Mouse (Mus musculus) Patski (cell line): ENCODE data around the gene Asprv1. TPM values are rescaled to one million over a fixed set of nuclear protein-coding genes. Genes with fewer than 3 reads are reported as not detected.

Experiments
- ATAC-seq: fragments of 100-300 bp; one replicate; pipeline ENCODE4 v1.8.0; 2021
- CTCF ChIA-PET: fragments of 350-600 bp; sonication (Branson Sonifier 250); formaldehyde crosslinking; loops from one replicate; lab custom pipeline; 2022; ENCODE audit warnings: inconsistent platforms; lab: Charles Lee
- POLR2A ChIA-PET: fragments of 350-600 bp; sonication (Branson Sonifier 250); formaldehyde crosslinking; loops from one replicate; lab custom pipeline; 2022; ENCODE audit warnings: antibody characterized with exemption, inconsistent platforms; lab: Charles Lee
- DNase-seq: peaks from one replicate; pipeline ENCODE4 v3.0.0-alpha.2; 2011; ENCODE audit warnings: low read depth, low spot score
- H3K27me3 ChIP-seq: fragments of 371-371 bp; one replicate; pipeline ENCODE4 v1.5.1; 2021
- CTCF ChIP-seq: fragments of 100-300 bp; IDR thresholded peaks from one replicate; pipeline ENCODE4 v1.5.1; 2021
- in situ Hi-C: fragments of 300-500 bp; cut with MboI; formaldehyde crosslinking; loops from 3 replicates; pipeline ENCODE4 v1.11.1; 2018; ENCODE audit warnings: low pct_unique_long_range_greater_than_20kb, mixed read lengths
- polyA plus RNA-seq: library from polyadenylated mRNA; unstranded; gene quantifications from one replicate; pipeline ENCODE4 v1.2.3, GENCODE M21; 2021

The Asprv1 gene
- polyA plus RNA-seq, 1 experiment from 2014 or later = not detected

DNA sequence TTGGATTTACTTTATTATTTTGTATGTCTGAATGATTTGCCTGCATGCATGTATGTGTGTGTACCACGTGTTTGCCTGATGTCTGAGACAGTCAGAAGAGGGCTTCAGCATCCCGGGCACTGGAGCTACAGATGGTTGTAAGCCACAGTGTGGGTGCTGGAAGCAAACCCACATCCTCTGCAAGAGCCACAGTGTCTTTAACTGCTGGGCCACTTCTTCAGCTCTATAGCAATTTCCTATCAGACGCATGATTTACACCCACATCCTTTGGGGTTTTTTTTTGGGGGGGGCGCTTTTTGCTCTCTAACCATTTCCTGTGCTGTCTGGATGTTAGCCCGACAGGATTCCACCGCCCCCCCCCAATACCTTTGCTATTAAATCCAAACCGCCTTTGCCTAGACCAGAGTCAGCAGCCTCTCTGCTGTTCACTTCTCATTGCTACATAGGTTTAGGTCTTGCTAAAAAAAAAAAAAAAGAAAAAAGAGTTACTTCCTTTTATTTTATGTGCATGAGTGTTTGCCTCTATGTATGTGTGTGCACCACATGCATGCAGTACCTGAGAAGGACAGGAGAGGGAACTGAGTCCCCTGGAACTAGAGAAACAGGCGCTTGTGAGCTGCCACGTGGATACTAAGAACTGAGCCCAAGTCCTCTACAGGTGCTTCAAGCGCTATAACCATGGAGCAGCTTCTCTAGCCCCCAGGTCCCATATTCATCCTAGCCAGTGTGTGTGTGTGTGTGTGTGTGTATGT lies 34.6 kb upstream of the Asprv1 start:
- ATAC-seq (no peak), DNase-seq (no peak)
- TF ChIP-seq CTCF = no peak
- ChIA-PET POLR2A (interaction anchor here (0.6 to 0.7 kb wide), 2 partner anchors 13 to 30 kb away, joined by 3 to 7 read pairs; no protein-coding TSS in a partner anchor), CTCF (no interaction called here)
- H3K27me3 ChIP-seq = no peaks in the 10 kb centered on the region
- in situ Hi-C loops = no loop called here

DNA sequence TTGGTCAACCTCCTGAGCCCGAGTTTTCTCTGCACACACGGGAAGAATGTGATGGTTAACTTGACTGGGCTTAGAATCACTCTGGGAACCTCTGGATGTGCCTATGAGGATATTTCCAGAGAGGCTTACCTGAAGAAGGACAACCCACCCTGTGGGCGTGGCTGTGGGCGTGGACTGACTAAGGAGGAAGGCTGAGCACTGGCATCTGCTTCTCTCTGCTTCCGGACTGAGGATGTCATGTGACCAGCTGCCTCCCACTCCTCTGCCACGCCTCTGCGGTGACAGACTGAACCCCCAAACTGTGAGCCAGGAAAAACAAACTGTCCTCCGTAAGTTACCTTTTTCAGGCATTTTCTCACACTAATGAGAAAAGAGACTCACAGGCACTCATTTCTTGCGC lies 33.3 kb upstream of the Asprv1 start:
- no peak for TF ChIP-seq CTCF
- ChIA-PET POLR2A (interaction anchor here (1.0 kb wide), 1 partner anchor 9 kb away, joined by 3 read pairs; no protein-coding TSS in a partner anchor), CTCF (no interaction called here)
- ATAC-seq (no peak), DNase-seq (no peak)
- in situ Hi-C loops = no loop called here
- H3K27me3 ChIP-seq = no peaks in the 10 kb centered on the region

DNA sequence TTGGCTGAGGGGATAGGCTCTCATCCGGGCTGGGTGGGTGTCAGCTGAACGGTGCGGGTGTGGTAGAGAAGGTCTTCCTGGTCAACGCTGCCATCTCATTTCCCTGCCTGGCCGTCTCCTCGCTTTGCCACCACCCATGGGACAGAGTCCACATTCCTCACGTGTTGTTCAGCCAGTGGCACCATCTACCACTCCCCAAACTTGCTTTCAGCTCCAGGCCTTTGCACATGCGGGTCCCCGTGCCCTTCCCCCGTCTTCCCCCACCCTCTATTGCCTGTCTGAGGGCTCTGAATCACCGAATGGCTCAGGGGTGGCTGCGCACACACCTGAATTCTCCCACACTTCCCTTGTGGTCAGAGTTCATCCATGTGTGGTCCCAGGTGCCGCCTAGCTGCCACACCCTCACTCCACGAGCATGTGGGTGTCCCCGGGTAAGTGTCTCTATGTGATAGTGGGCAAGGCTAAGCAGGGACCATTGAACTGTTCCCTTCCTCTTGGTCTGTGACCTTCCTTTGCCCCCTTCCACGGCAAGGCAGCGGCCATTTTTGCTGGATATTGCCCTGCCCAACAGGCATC lies 32.0 kb upstream of the Asprv1 start:
- no peaks in the 10 kb centered on the region for H3K27me3 ChIP-seq
- CTCF ChIA-PET = no interaction called here
- in situ Hi-C loops = no loop called here
- DNase-seq = no peak
- no peak for ATAC-seq
- POLR2A ChIA-PET = interaction anchor here (1.0 kb wide), 2 partner anchors 10 to 66 kb away, joined by 3 read pairs; no protein-coding TSS in a partner anchor
- no peak for TF ChIP-seq CTCF

DNA sequence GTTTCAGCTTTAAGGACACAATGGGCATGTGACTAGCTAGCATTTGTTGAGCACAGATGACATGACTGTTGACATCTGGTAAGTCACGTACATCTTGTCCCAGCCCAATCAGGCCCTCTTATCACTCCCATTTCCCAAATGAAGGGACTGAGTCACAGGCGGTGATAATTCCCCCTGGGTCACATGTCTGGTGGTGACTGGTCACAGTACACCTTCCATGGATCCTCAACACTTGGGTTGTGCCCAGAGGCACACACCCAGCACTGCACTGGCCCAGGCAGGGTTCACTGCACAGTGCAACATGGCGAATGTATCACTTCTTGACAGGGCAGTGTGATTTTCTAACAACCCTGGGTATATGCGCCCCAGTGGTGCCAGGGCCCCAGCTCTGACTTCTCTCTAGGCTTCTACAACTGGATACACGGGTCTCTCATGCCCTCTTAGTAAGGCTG lies 29.2 kb upstream of the Asprv1 start:
- H3K27me3 ChIP-seq = no peaks in the 10 kb centered on the region
- no peak for TF ChIP-seq CTCF
- ATAC-seq (no peak), DNase-seq (no peak)
- ChIA-PET CTCF (interaction anchor here (0.8 to 3.0 kb wide), 12 partner anchors 11 to 159 kb away, joined by 3 to 10 read pairs (median 4); no protein-coding TSS in a partner anchor), POLR2A (no interaction called here)
- in situ Hi-C loops = no loop called here

DNA sequence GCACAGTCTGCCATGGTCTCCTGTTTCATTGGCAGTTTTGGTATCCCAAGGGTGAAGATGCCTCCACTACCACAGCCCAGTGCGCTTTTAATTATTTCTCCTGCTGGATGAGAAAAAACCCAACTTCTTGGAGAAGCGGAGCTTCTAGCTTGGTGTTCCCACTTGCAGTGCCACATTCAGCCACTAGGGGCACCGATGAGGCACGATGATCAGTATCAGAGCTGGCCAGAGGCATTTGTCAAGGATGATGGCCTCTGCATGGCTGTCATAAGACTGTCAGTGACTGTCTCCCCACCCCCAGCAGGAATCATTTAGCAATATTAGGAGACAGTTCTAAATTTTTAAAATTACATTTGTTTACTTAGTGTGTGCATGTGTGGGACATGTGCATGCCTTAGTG lies 28.8 kb upstream of the Asprv1 start:
- H3K27me3 ChIP-seq = no peaks in the 10 kb centered on the region
- ChIA-PET CTCF (interaction anchor here (0.8 to 3.0 kb wide), 13 partner anchors 11 to 159 kb away, joined by 3 to 10 read pairs (median 3); no protein-coding TSS in a partner anchor), POLR2A (no interaction called here)
- ATAC-seq (no peak), DNase-seq (no peak)
- TF ChIP-seq CTCF = no peak
- in situ Hi-C loops = no loop called here

DNA sequence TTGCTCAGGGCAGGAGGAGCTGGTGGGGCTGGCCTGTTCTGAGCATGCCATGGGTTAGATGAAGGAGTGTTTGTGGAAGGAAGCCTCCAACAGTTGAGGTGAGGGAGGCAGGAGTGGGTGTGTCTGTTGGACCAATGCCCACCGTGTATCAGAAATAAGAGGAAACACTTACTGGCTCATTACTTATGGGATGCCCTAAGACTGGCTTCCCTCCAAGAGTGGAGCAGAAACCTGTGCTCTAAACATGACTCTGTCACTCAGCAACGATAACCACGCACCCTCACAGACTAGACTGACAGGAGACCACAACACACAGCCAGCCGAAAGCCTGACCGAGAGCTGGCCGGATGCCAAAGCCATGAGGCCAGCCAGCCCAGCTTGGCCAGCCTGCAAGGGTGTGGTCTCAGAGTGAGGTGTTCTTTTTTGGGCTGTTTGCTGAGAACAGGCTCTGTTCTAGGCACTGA lies 28.0 kb upstream of the Asprv1 start:
- POLR2A ChIA-PET = interaction anchor here (1.4 kb wide), 1 partner anchor 127 kb away, joined by 4 read pairs; no protein-coding TSS in a partner anchor
- no peak for TF ChIP-seq CTCF

DNA sequence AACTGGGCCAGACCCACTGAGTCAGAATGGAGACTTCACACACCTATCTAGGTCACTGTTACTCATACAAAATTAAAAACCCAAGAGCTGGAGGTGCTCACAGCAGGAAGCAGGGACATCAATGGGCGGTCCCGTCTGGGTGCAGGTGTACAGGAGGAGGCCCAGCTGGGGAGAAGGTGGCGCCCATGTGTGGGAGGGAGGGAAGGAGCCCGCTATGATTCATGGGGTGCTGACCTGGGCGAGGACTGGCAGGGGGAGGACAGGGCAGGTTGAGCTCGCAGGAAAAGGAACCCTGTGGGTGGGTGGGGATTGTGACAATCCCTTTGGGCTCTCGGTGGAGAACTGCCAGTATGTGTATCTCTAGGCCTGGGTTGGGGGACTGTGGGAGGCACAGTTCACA lies 22.7 kb upstream of the Asprv1 start:
- DNase-seq (no peak), ATAC-seq (no peak)
- ChIA-PET CTCF (no interaction called here), POLR2A (no interaction called here)
- in situ Hi-C loops = no loop called here
- no peaks in the 10 kb centered on the region for H3K27me3 ChIP-seq
- no peak for TF ChIP-seq CTCF

More for the DNA sequence above, 28.0 kb upstream of the Asprv1 start:
- in situ Hi-C loops = loop anchor here (5.0 kb wide), 1 partner anchor 67 kb away; the partner anchor contains the start of gene Mxd1
- no peak for ATAC-seq
- no peaks in the 10 kb centered on the region for H3K27me3 ChIP-seq
- CTCF ChIA-PET = interaction anchor here (0.9 to 3.0 kb wide), 9 partner anchors 10 to 62 kb away, joined by 3 to 10 read pairs (median 4); no protein-coding TSS in a partner anchor
- peak; percentile 75 for DNase-seq

DNA sequence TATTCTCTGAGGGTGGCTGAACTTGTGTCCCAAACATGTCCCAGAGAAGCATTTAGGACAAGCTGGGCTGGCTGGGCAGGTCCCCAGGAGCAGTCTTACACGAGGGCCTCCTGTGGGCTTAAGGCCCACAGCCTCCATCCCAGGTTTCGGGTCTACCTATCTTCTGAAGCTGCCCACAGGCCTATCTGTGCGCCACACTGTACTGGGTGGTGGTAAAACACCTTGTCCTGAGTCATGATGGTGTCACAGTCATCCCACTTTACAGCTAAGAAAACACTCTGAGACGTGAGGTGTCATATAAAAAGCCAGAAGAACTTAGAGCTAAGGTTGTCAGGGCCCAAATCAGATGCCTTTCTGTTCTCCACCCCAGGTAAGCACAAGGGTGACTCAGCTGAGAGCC lies 21.7 kb upstream of the Asprv1 start:
- no peak for TF ChIP-seq CTCF
- ATAC-seq = no peak
- no peaks in the 10 kb centered on the region for H3K27me3 ChIP-seq
- ChIA-PET POLR2A (interaction anchor here (0.8 to 0.9 kb wide), 2 partner anchors 13 to 32 kb away, joined by 3 to 4 read pairs; no protein-coding TSS in a partner anchor), CTCF (no interaction called here)
- no peak for DNase-seq
- in situ Hi-C loops = no loop called here

DNA sequence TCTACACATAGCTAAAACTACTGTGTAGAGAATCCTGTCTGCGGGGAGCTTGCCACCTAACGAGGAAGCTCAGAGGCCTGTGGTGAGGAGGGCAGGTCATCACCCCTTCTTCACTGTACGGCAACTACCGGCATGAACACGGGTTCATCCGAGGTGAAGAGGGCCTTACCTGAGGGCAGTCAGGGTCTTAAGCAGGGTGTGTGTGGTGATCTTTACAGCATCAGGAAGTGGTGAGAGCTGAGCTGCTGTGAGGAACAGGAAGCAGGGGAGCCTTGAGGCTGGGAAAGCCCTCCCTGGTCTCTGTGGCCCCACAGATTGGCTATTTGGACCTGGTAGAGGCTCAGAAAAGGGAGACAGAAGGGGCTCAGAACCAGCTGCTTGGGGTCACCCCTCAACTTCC lies 20.5 kb upstream of the Asprv1 start:
- H3K27me3 ChIP-seq = no peaks in the 10 kb centered on the region
- in situ Hi-C loops = no loop called here
- CTCF ChIA-PET = interaction anchor here (0.9 kb wide), 1 partner anchor 18 kb away, joined by 3 read pairs; no protein-coding TSS in a partner anchor
- ATAC-seq = no peak
- TF ChIP-seq CTCF = no peak
- POLR2A ChIA-PET = no interaction called here
- DNase-seq = no peak

DNA sequence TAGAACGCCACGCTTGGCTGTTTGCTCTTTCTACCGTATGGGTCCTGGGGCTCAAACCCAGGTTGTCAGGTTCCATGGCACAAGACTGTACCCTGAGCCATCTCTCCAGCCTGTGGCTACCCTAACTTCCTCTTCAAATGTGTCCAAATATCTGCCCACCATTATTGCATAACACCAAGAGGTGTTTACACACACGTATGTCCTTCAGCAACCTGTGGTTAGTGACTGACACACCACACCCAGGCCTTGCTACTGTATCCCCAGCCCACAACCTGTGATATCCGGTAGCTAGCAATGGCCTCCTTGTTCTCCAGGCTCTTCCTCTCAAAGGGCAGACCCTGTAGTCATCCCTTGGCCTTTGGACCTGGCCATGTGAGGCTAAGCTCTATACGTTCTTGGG lies 18.7 kb upstream of the Asprv1 start:
- POLR2A ChIA-PET = no interaction called here
- CTCF ChIA-PET = interaction anchor here (1.7 kb wide), 1 partner anchor 10 kb away, joined by 5 read pairs; no protein-coding TSS in a partner anchor
- in situ Hi-C loops = no loop called here
- no peak for ATAC-seq
- TF ChIP-seq CTCF = no peak
- H3K27me3 ChIP-seq = no peaks in the 10 kb centered on the region
- DNase-seq = no peak
